Mouse (Mus musculus) layer of hippocampus, adult 9-10 months (tissue): ENCODE data around the gene Atp6v1c2.

ENCODE experiments used
- DNase-seq: peaks from one replicate; pipeline ENCODE4 v3.0.0; 2022; ENCODE audit warnings: low spot score

Atp6v1c2 gene

GRCm38 (mm10) chr12:17256905-17257304 is 72.3 kb downstream of the Atp6v1c2 start:
- DNase-seq, result no peak

- DNase-seq, result no peak
Measured at GRCm38 (mm10) chr12:17255602-17256001, 73.6 kb downstream of the Atp6v1c2 start.

GRCm38 (mm10) chr12:17253069-17253468 is 76.1 kb downstream of the Atp6v1c2 start:
- DNase-seq, result no peak

GRCm38 (mm10) chr12:17250962-17251361 is 78.2 kb downstream of the Atp6v1c2 start:
- no peak for DNase-seq

GRCm38 (mm10) chr12:17242041-17242440 is 87.1 kb downstream of the Atp6v1c2 start:
- no peak for DNase-seq

GRCm38 (mm10) chr12:17241614-17242013 is 87.5 kb downstream of the Atp6v1c2 start:
- DNase-seq, result no peak

GRCm38 (mm10) chr12:17241016-17241415 is 88.1 kb downstream of the Atp6v1c2 start:
- DNase-seq, result no peak

GRCm38 (mm10) chr12:17239428-17239688 is 89.8 kb downstream of the Atp6v1c2 start:
- no peak for DNase-seq

GRCm38 (mm10) chr12:17238588-17239427 is 90.4 kb downstream of the Atp6v1c2 start:
- no peak for DNase-seq

GRCm38 (mm10) chr12:17235535-17236313 is 93.4 kb downstream of the Atp6v1c2 start:
- DNase-seq, result no peak
